In genomic region chr10:87742766-87743165, GRCm38 (mm10) we compare ENCODE assay signal across 13 mouse cellular contexts.
DNase-seq lines count a peak whose midpoint lies in the region.
"Had no signal": no experiment of that assay in that cellular context is flagged by ENCODE, and none has a peak within 500 bp of the region (broad histone marks: within the 10 kb centered on the region; RNA-seq: fewer than 3 reads in every experiment).

No protein-coding gene starts in this region.

- DNase-seq in cerebellum, adult 11 months, result peak; percentile 7
- no peak for DNase-seq in cerebellum, postnatal 4 days (ENCODE audit: low spot score in 2 of 2)
- peak; percentile 42 for DNase-seq in brain, adult 2 months (ENCODE audit: low read depth, low spot score)
- peak; percentile 22 for DNase-seq in cerebellum, adult 9-10 months
- peak; percentile 56 to 68 for DNase-seq in cerebellum, postnatal 25 days
- no peak for DNase-seq in adrenal gland, postnatal 36 days
- DNase-seq in thymus, adult 18-20 months, result no peak
- no peak for DNase-seq in liver
- DNase-seq: adrenal gland, adult 8-10 months; B cell, adult 2 months; heart, adult 2 months; heart, postnatal 14 days; kidney, adult 11 months had no signal

Comparison
In these comparisons a context has a peak if more than half of its experiments do, and no peak if none do; other contexts are left out.
1. DNase-seq: peak in cerebellum, adult 11 months (single experiment), brain, adult 2 months (single experiment), cerebellum, adult 9-10 months (single experiment) and cerebellum, postnatal 25 days (2 of 2); none in cerebellum, postnatal 4 days (0 of 2), adrenal gland, postnatal 36 days (0 of 2), thymus, adult 18-20 months (0 of 2) and liver (single experiment).